Mouse (Mus musculus) heart, adult 2 months (tissue): ENCODE measurements at regions not wholly inside any gene's neighbourhood (a gene's known extent, or its start where the extent isn't known, plus 50 kb on each side); places are given as distances from the start of the nearest gene placed in this dataset.

Source experiments
- CTCF ChIP-seq: fragments of 200-600 bp; IDR thresholded peaks from 2 replicates; pipeline ENCODE4 v1.8.1; 2022; ENCODE audit warnings: antibody characterized with exemption, mild to moderate bottlenecking, moderate library complexity
- EP300 ChIP-seq: fragments of 200-500 bp; IDR thresholded peaks from 2 replicates; pipeline ENCODE4 v1.6.1; 2011; ENCODE audit warnings: low read depth, low read length, control low read depth; ENCODE audit not compliant: insufficient read depth
- POLR2A ChIP-seq: fragments of 200-500 bp; IDR thresholded peaks from 2 replicates; pipeline ENCODE4 v1.6.1; 2011; ENCODE audit warnings: mild to moderate bottlenecking, low read depth, low read length, control low read depth; ENCODE audit not compliant: insufficient read depth

- TF ChIP-seq POLR2A = no peak
- TF ChIP-seq CTCF = peak; percentile 58
- TF ChIP-seq EP300 = no peak
Measured at GRCm38 (mm10) chr9:30563399-30563798, 136.5 kb downstream of the Snx19 start.
